Mouse (Mus musculus) neutrophil, adult 5-6 weeks (primary cell): ENCODE results near the gene Parvb. TPM values are rescaled to one million over a fixed set of nuclear protein-coding genes. Genes with fewer than 3 reads are reported as not detected.

ENCODE experiments used
- ATAC-seq: fragments of 151-379, 151-347 bp; 2 replicates; pipeline ENCODE4 v1.8.0; 2017; ENCODE audit warnings: mild to moderate bottlenecking, moderate TSS enrichment; ENCODE audit not compliant: insufficient number of reproducible peaks, poor library complexity, low FRiP score, severe bottlenecking; ENCODE audit errors: extremely low read depth
- total RNA-seq: library from RNA; stranded (forward); fragments of 200-1000 nt; gene quantifications from 2 replicates; pipeline ENCODE4 v1.2.3, GENCODE M21; 2017

Gene Parvb
- total RNA-seq, 1 experiment from 2014 or later = 10.5 TPM

DNA sequence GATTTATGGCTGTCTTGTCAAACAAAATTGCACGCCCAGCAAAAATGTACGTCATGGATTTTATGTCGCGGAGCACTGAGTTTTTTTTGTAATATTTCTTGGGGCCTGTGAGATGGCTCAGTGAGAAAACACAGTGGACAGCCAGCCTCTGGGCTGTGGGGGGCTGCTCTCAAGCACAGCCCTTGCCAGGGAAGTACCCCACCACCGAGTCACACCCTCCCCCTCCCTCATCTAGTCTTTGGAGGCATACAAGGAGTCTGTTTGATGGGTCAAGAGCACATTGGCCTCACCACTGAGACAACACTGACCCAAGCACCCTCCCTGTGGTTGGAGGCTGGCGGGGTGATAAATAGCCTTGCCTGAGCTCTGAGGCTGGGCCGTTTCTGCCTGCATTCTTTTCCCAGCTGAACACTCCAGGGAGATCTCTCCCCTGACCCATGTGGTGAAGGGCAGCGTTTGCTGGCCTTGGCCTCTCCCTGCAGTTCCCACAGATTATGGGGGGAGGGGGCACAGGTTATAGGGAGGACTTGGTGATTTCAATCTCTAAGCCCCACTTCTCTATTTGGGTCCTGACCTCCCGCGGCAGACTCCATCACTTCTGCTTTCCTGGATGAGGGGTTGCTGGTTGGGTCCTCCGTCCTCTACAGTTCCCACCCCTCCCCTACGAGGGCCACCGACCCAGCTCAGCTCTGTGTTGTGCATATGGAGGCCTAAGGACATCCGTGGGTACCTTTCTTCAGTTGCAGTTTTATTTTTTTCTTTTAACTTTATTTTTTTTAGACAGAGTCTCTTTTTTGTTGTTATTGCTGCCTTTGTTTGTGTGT lies 118.3 kb downstream of the Parvb start:
- ATAC-seq = peak; percentile 27; the same call in 1 of the 2 replicates

- peak; percentile 48 for ATAC-seq
These were observed 119.5 kb downstream of the Parvb start for GRCm38 (mm10) chr15:84351342-84351741.

GRCm38 (mm10) chr15:84351915-84352844 lies 120.3 kb downstream of the Parvb start:
- ATAC-seq = no peak

GRCm38 (mm10) chr15:84355081-84355480 lies 123.2 kb downstream of the Parvb start:
- no peak for ATAC-seq

GRCm38 (mm10) chr15:84364746-84365145 lies 132.9 kb downstream of the Parvb start:
- ATAC-seq = no peak

Other genes starting within 250 kb of the Parvb start
- 0.37 TPM in 1 of 2 replicates, not detected in the other for gene Efcab6, start 166.7 kb upstream of the Parvb start, total RNA-seq
- not detected in 2 replicates for gene Sult4a1, start 126.3 kb upstream of the Parvb start, total RNA-seq
- gene Pnpla5, start 108.9 kb upstream of the Parvb start, total RNA-seq = not detected in 2 replicates
- not detected in 2 replicates for gene Pnpla3, start 64.2 kb upstream of the Parvb start, total RNA-seq
- gene Samm50, start 39.8 kb upstream of the Parvb start, total RNA-seq = 34.3 and 44.5 TPM in 2 replicates
- gene Parvg, start 92.0 kb downstream of the Parvb start, total RNA-seq = 98.6 and 118 TPM in 2 replicates
- gene Shisal1, start 215.1 kb downstream of the Parvb start, total RNA-seq = not detected in 2 replicates